Mouse (Mus musculus) cerebellum, adult 8-10 months (tissue): ENCODE results near the gene Pramel5.
"Not testable (repeated sequence)": the region's sequence is repeated elsewhere in the genome, so short reads cannot be mapped to it uniquely, and the experiment has no call there.

ENCODE experiments used
- DNase-seq: peaks from one replicate; pipeline ENCODE4 v3.0.0; 2022

Gene Pramel5

DNA sequence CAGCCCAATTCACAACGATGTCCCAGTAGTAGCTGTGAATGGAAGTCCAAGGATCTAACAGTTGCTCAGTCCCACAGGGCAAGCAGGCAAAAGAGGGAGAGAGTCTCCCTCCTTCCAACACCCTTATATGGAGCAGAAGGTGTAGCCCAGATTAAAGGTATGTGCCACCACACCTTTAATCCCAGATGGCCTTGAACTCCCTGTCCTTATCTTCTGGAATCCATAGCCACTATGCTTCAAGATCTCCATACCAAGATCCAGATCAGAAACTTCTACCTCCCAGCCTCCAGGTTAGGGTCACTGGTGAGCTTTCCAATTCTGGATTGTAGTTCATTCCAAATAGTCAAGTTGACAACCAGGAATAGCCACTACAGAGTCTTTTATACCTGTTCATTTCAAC lies at the start of gene Pramel5:
Gene Pramel5, minus strand, starts transcription at position 101 of the 400 bp plus-strand sequence.
- DNase-seq: not testable (repeated sequence)

DNA sequence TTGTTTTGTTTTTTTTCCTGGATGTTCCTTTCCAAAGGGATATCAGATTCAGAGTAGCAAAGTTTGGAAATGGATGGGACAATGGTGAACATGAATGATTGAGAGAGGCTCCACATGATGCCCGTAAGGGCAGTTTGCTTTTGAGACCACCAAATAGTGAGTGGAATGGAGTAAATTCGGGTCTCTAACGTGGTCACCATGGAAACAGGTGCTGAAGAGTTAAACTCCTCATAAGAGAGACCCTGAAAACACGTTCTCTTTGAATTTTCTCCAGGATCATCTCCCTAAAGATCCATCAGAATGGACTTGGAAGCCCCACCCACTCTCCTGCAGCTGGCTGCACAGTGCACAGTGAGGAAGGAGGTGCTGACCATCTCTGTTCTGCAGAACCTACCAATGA lies 49.7 kb upstream of the Pramel5 start, which contains the start of gene Gm13128:
Gene Gm13128, plus strand, starts transcription at position 301 of the 400 bp plus-strand sequence.
- not testable (repeated sequence) for DNase-seq

DNA sequence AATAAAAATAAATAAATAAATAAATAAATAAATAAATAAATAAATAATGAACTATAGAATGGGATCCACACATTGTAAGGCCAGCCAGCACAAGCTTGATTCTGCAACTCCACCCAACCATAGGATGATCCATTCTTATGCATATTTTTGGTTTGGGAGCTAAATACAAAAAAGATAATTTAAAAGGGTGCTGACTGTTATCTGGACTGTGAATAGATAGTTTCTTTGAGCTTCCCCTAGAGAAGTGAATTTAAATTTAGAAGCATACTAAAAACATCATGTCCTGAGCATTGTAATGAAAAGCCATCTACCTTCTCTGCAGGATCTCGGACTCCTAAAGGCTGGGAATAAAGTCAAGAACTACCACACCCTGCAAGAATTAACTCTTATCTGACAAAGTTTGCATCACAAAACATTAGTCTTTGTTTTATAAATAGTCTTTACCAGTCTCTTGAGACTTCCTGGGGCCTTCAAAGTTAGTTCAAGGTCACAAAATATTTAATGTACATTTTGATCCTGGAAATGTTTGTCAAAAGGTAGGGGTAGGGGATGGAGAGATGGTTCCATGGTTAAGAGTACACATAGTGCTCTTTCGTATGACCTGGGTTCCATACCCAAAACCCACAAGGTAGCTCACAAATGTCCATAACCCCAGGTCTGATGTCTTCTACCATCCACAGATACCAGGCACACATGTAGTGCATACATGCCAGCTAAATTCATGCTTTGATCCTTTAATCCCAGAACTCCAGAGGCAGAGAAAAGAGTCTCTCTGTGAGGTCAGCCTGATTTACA lies 32.6 kb upstream of the Pramel5 start:
- DNase-seq: not testable (repeated sequence)

DNA sequence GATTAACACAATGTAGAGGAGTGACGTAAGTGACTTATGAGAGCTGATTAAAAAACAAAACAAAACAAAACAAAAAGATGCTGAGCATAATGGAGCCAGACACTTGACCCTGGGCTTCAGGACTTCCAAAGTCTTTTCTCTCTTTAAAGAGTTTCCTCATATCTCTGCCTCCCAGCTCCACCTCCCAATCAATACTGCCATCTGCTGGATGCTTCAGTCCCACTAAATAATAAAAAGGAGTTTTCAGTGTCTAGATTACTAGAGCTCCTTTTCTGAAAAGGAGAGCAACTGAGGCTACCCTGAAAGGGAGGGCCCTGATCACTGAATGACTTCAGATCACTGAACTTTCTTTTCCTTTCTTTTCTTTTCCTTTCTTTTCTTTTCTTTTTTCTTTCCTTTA lies 19.1 kb upstream of the Pramel5 start:
- not testable (repeated sequence) for DNase-seq

DNA sequence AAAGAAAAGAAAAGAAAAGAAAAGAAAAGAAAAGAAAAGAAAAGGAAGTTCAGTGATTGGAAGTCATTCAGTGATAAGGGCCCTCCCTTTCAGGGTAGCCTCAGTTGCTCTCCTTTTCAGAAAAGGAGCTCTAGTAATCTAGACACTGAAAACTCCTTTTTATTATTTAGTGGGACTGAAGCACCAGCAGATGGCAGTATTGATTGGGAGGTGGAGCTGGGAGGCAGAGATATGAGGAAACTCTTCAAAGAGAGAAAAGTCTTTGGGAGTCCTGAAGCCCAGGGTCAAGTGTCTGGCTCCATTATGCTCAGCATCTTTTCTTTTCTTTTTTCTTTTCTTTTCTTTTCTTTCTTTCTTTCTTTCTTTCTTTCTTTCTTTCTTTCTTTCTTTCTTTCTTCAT lies 25.5 kb downstream of the Pramel5 start:
- not testable (repeated sequence) for DNase-seq
